Mouse (Mus musculus) lung, adult 2 months (tissue): ENCODE measurements at regions not wholly inside any gene's neighbourhood (a gene's known extent, or its start where the extent isn't known, plus 50 kb on each side); places are given as distances from the start of the nearest gene placed in this dataset.

Source experiments
- CTCF ChIP-seq: fragments of 200-500 bp; IDR thresholded peaks from 2 replicates; pipeline ENCODE4 v1.5.1; 2011; ENCODE audit warnings: mild to moderate bottlenecking, low read length, control low read depth; ENCODE audit not compliant: insufficient read depth
- POLR2A ChIP-seq: fragments of 200-500 bp; IDR thresholded peaks from 2 replicates; pipeline ENCODE4 v1.6.1; 2011; ENCODE audit warnings: low read depth, mild to moderate bottlenecking, control low read depth, low read length, borderline replicate concordance; ENCODE audit errors: extremely low read depth

DNA sequence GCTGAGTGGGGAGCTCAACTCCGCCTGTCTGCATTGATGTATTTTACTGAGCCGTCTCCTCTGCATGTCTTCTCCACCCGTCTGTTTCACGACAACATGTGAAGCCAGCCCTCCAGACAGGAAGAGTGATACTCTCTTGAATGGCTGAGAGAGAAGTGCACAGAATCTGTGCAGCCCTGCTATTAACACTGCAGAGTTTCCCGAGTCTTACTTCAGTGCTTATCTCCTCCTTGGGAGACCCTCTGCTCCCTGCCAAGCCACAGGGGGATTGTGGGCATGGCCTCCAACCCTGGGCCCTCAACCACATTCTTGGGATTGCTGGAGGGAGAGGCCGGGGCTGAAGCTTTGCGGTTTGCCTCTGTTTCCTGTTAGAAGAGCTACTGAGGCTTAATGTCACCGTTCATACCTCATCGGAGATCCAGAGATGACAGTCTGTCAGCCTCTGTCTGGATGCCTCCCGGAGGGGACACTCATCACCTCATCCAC lies 197.1 kb downstream of the Rgs3 start:
- no peak for TF ChIP-seq POLR2A
- TF ChIP-seq CTCF: no peak
